Mouse (Mus musculus) stomach, embryonic 15.5 days (tissue): Measurements from ENCODE around the gene Ddx24. TPM values are rescaled to one million over a fixed set of nuclear protein-coding genes. Genes with fewer than 3 reads are reported as not detected.
"Not testable (repeated sequence)": the region's sequence is repeated elsewhere in the genome, so short reads cannot be mapped to it uniquely, and the experiment has no call there.

ENCODE experiments used
- ATAC-seq: fragments of 200-750 bp; cut with Nextera tagmentation; 2 replicates; pipeline ENCODE4 v1.8.0; 2017; ENCODE audit warnings: low read depth, moderate number of reproducible peaks, moderate TSS enrichment; ENCODE audit not compliant: insufficient read depth, low FRiP score
- H3K27ac ChIP-seq: fragments of 300-500 bp; sonication (generic); 2 replicates; pipeline ENCODE4 v1.5.1; 2015; ENCODE audit warnings: mild to moderate bottlenecking, inconsistent platforms
- H3K27me3 ChIP-seq: fragments of 300-500 bp; sonication (generic); replicated peaks from 2 replicates; pipeline ENCODE4 v1.6.1; 2015; ENCODE audit warnings: inconsistent platforms
- H3K36me3 ChIP-seq: fragments of 300-500 bp; sonication (generic); 2 replicates; pipeline ENCODE4 v1.6.1; 2015; ENCODE audit warnings: inconsistent platforms
- H3K4me1 ChIP-seq: fragments of 300-500 bp; sonication (generic); 2 replicates; pipeline ENCODE4 v1.6.1; 2015; ENCODE audit warnings: inconsistent platforms
- H3K4me2 ChIP-seq: fragments of 300-500 bp; sonication (generic); 2 replicates; pipeline ENCODE4 v1.6.1; 2015; ENCODE audit warnings: mild to moderate bottlenecking, inconsistent platforms
- H3K4me3 ChIP-seq: fragments of 300-500 bp; sonication (generic); replicated peaks from 2 replicates; pipeline ENCODE4 v1.5.1; 2015; ENCODE audit warnings: inconsistent platforms
- H3K9ac ChIP-seq: fragments of 300-500 bp; sonication (generic); 2 replicates; pipeline ENCODE4 v1.6.1; 2015; ENCODE audit warnings: inconsistent platforms
- H3K9me3 ChIP-seq: fragments of 300-500 bp; sonication (generic); 2 replicates; pipeline ENCODE4 v1.6.1; 2016; ENCODE audit warnings: inconsistent platforms
- WGBS: fragments of 180-500 bp; shearing (Covaris S2); methylation state at CpG from one replicate; pipeline ENCODE4 v1.1.7; 2015; 5-methylcytosine and 5-hydroxymethylcytosine counted together
- polyA plus RNA-seq: library from polyadenylated mRNA; unstranded; fragments of >200 nt; fragmentation: Nextera tagmentation; extraction: Ambion mirVana; gene quantifications from 2 replicates; pipeline ENCODE4 v1.2.1, GENCODE M21; 2015

Ddx24 gene
- polyA plus RNA-seq = 91.9 and 105 TPM in 2 replicates

- WGBS = 1% methylated on average over 33 of the region's 33 CpGs
- Histone ChIP-seq H3K9ac (peak within 1 kb of the TSS; percentile 77), H3K27ac (no peak within 1 kb of the TSS), H3K27me3 (no peaks in the 10 kb centered on the region), H3K9me3 (no peaks in the 10 kb centered on the region), H3K4me2 (peak within 1 kb of the TSS; percentile 85), H3K4me3 (peak within 1 kb of the TSS; percentile 100), H3K4me1 (peaks cover 24% of the 10 kb centered on the region), H3K36me3 (peaks cover 17% of the 10 kb centered on the region; the same call in 1 of the 2 replicates)
- peak; percentile 100 for ATAC-seq
These were observed at the start of gene Ddx24 for GRCm38 (mm10) chr12:103425729-103426470. Gene Ddx24, minus strand, starts transcription at chr12:103425830.

- ATAC-seq = no peak
- no peaks in the 10 kb centered on the region for H3K27me3 ChIP-seq
- no peaks in the 10 kb centered on the region for H3K4me1 ChIP-seq
- no peaks in the 10 kb centered on the region for H3K36me3 ChIP-seq
- no peak overlapping the region for H3K27ac ChIP-seq
- WGBS = 34% methylated on average over 2 of the region's 2 CpGs
- no peak overlapping the region for H3K4me3 ChIP-seq
- no peak overlapping the region for H3K4me2 ChIP-seq
- no peak overlapping the region for H3K9ac ChIP-seq
- H3K9me3 ChIP-seq = no peaks in the 10 kb centered on the region
These were observed 48.9 kb upstream of the Ddx24 start for GRCm38 (mm10) chr12:103474481-103474880.

GRCm38 (mm10) chr12:103457140-103457539 is 31.5 kb upstream of the Ddx24 start, which contains the start of gene Ifi27l2b:
Gene Ifi27l2b, minus strand, starts transcription at chr12:103457223.
- WGBS = 42% methylated on average over 3 of the region's 3 CpGs
- Histone ChIP-seq H3K4me2 (no peak within 1 kb of the TSS), H3K27me3 (no peaks in the 10 kb centered on the region), H3K36me3 (no peaks in the 10 kb centered on the region), H3K9ac (no peak within 1 kb of the TSS), H3K4me1 (no peaks in the 10 kb centered on the region), H3K27ac (no peak within 1 kb of the TSS), H3K9me3 (no peaks in the 10 kb centered on the region), H3K4me3 (no peak within 1 kb of the TSS)
- peak; percentile 70 for ATAC-seq

DNA sequence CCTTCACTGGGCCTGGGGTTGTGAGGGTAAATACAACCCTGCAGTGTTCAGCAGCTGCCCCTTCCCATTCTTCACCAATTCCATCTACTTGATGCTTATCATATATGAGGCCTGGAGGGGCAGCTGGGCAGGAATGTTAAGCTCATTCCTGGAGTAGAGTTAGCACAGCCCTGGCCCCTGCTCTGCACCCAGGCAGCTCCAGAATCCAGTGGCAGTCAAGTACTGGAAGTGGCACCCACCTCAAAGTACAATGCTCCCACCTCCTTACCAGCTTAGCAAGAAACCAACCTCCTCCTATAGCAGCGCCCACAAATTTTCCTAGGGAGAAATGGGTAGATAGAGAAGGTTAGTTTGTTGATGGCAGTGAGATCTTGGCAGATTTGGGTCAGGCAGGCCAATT is 31.1 kb upstream of the Ddx24 start:
- H3K9ac ChIP-seq, H3K9me3 ChIP-seq, H3K4me3 ChIP-seq, H3K4me2 ChIP-seq, H3K4me1 ChIP-seq, ATAC-seq, H3K36me3 ChIP-seq, H3K27me3 ChIP-seq, H3K27ac ChIP-seq: not testable (repeated sequence)
- no CpG with 5 or more reads among the region's 1 CpGs for WGBS

DNA sequence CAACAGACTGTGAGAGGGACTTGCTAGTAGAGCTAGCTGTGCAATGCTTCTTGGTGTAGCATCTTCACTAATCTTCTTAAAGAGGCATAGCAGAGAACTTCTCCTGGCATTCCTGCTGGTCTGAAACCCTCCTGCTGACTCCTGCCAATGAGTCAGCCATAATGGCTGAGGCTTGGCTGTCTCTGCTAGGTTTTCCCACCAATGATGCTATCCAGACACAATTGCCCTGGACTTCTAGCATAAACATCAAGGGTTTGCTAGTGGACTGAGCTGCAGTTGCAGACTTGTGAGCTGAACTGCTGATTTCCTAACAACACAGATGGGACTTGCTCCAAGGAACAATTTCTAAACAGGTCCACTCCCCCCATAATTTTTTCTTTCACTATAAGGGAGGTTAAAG is 27.7 kb upstream of the Ddx24 start:
- Histone ChIP-seq H3K9me3 (no peaks in the 10 kb centered on the region), H3K9ac (no peak overlapping the region), H3K27me3 (no peaks in the 10 kb centered on the region), H3K4me1 (no peaks in the 10 kb centered on the region), H3K36me3 (no peaks in the 10 kb centered on the region), H3K4me3 (no peak overlapping the region), H3K4me2 (no peak overlapping the region), H3K27ac (no peak overlapping the region)
- no peak for ATAC-seq

DNA sequence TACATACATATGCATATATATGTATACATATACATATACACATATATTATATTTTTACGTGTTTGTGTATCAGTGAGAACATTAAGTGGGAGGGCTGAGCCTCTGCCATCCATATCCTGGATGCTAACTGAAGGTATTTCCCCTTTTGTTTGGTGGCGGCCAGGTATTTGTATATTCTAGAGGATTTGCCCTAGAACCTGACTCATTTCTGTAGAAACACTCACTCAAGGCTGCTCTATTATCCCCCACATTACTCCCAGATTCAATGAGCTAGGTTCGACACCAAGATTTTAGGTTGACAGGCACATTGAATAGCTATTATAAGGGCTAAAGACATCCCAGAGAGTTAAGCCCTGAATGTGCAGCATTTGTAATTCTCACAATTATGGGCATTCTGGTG is 19.4 kb upstream of the Ddx24 start:
- 77% methylated on average over 3 of the region's 3 CpGs for WGBS
- no peaks in the 10 kb centered on the region for H3K9me3 ChIP-seq
- H3K4me1 ChIP-seq = no peaks in the 10 kb centered on the region
- no peaks in the 10 kb centered on the region for H3K27me3 ChIP-seq
- no peak for ATAC-seq
- H3K36me3 ChIP-seq = no peaks in the 10 kb centered on the region
- H3K27ac ChIP-seq = no peak overlapping the region
- H3K4me2 ChIP-seq = no peak overlapping the region
- no peak overlapping the region for H3K9ac ChIP-seq
- H3K4me3 ChIP-seq = no peak overlapping the region

- not testable (repeated sequence) for H3K27ac ChIP-seq, H3K4me1 ChIP-seq, H3K36me3 ChIP-seq, H3K9me3 ChIP-seq, H3K27me3 ChIP-seq, H3K9ac ChIP-seq, H3K4me3 ChIP-seq, ATAC-seq, H3K4me2 ChIP-seq
- WGBS = 28% methylated on average over 6 of the region's 7 CpGs
These were observed 18.6 kb upstream of the Ddx24 start for GRCm38 (mm10) chr12:103444261-103444660.

DNA sequence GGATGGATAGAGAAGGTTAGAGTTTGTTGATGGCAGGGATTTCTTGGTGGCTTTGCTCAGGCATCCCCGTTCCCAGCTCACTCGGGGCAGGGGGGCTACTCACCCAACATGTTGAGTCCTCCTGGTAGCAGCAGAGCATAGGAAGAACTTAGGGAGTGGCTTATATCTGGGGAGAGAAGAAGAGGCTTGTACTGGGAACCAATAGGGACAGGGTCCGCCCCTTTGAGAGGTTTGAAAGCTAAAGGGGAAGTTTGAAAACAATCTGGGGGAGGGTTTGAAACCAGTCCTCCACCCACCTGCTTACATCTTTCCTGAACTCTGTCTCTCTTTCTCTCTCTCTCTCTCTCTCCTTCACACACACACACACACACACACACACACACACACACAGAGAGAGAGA is 17.9 kb upstream of the Ddx24 start, which contains the start of gene Ifi27l2a:
Ifi27l2a (minus strand) TSS at position 157 of the 400 bp plus-strand sequence.
- no peaks in the 10 kb centered on the region for H3K9me3 ChIP-seq
- H3K36me3 ChIP-seq = no peaks in the 10 kb centered on the region
- WGBS = 50% methylated on average over 3 of the region's 3 CpGs
- H3K4me2 ChIP-seq = no peak within 1 kb of the TSS; the same call in 1 of the 2 replicates
- no peak within 1 kb of the TSS for H3K4me3 ChIP-seq
- H3K4me1 ChIP-seq = no peaks in the 10 kb centered on the region
- no peak for ATAC-seq
- H3K9ac ChIP-seq = no peak within 1 kb of the TSS
- no peak within 1 kb of the TSS for H3K27ac ChIP-seq
- no peaks in the 10 kb centered on the region for H3K27me3 ChIP-seq

DNA sequence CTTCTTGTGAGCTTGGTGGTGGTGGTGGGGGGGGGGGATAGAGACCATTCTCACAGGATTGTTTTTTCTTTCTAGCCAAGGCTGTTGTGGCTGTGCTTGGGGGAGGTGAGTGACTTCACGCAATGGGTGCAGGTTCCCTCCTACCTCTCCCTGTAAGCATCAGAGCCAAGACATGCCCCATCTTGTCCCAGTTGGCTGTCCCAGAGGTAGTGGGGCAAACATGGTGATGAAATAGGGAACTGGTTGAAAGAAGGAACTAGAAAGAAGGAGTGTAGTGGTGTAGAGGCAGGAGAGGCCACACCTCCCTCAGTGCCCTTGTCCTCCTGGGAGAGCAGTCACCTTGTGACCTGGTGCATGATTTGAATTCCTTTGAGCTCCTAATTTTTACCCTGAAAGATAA is 12.0 kb upstream of the Ddx24 start:
- Histone ChIP-seq H3K27ac (no peak overlapping the region), H3K27me3 (no peaks in the 10 kb centered on the region), H3K4me1 (no peaks in the 10 kb centered on the region), H3K4me3 (no peak overlapping the region), H3K9me3 (no peaks in the 10 kb centered on the region), H3K4me2 (no peak overlapping the region), H3K36me3 (no peaks in the 10 kb centered on the region), H3K9ac (no peak overlapping the region)
- WGBS = 75% methylated on average over 1 of the region's 1 CpGs
- ATAC-seq = no peak

DNA sequence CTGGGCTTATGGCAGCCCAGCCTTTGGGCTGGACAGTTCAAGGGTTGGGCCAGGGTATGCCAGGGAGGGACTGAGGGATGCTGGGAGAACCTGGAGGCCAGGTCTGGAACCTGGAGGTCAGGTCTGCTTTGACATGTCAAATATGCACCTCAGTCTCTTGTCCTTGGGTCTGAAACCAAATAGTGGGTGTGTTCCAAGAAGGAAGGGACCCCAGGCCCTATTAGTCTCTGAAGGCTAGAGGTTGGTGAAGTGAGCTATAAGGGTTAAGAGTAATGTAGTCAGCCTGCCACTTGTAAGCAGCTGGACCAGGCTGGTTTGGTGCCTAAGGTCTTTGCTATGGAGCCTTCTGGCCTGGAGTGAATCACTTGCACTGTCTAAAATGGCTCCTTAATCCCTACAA is 9.2 kb upstream of the Ddx24 start:
- ATAC-seq = no peak
- no peaks in the 10 kb centered on the region for H3K27me3 ChIP-seq
- peak overlapping the region; percentile 47 for H3K4me2 ChIP-seq
- H3K4me1 ChIP-seq = no peaks in the 10 kb centered on the region
- H3K27ac ChIP-seq = peak overlapping the region; percentile 87; the same call in 1 of the 2 replicates
- H3K9me3 ChIP-seq = no peaks in the 10 kb centered on the region
- H3K36me3 ChIP-seq = no peaks in the 10 kb centered on the region
- peak overlapping the region; percentile 32; the same call in 1 of the 2 replicates for H3K4me3 ChIP-seq
- H3K9ac ChIP-seq = no peak overlapping the region

- Histone ChIP-seq H3K9me3 (no peaks in the 10 kb centered on the region), H3K4me1 (no peaks in the 10 kb centered on the region), H3K4me3 (peak within 1 kb of the TSS; percentile 32), H3K27me3 (no peaks in the 10 kb centered on the region), H3K36me3 (no peaks in the 10 kb centered on the region), H3K9ac (no peak within 1 kb of the TSS), H3K27ac (peak within 1 kb of the TSS; percentile 87), H3K4me2 (peak within 1 kb of the TSS; percentile 47)
- 41% methylated on average over 8 of the region's 8 CpGs for WGBS
- peak; percentile 92 for ATAC-seq
These were observed 8.5 kb upstream of the Ddx24 start, which contains the start of gene Ifi27 for GRCm38 (mm10) chr12:103433986-103434731. Gene Ifi27, plus strand, starts transcription at chr12:103434211.

- H3K4me1 ChIP-seq = no peaks in the 10 kb centered on the region
- H3K4me2 ChIP-seq = no peak overlapping the region
- H3K4me3 ChIP-seq = no peak overlapping the region
- no peaks in the 10 kb centered on the region for H3K9me3 ChIP-seq
- ATAC-seq = no peak
- H3K36me3 ChIP-seq = no peaks in the 10 kb centered on the region
- 71% methylated on average over 2 of the region's 2 CpGs for WGBS
- peak overlapping the region; percentile 14; the same call in 1 of the 2 replicates for H3K27ac ChIP-seq
- no peak overlapping the region for H3K9ac ChIP-seq
- H3K27me3 ChIP-seq = no peaks in the 10 kb centered on the region
These were observed 7.8 kb upstream of the Ddx24 start for GRCm38 (mm10) chr12:103433430-103433829.
